Mouse (Mus musculus) liver, postnatal 0 days (tissue): ENCODE measurements around the gene Srarp. TPM values are rescaled to one million over a fixed set of nuclear protein-coding genes. Genes with fewer than 3 reads are reported as not detected.

Experiments
- ATAC-seq: fragments of 200-750 bp; cut with Nextera tagmentation; 2 replicates; pipeline ENCODE4 v1.8.0; 2017; ENCODE audit warnings: mild to moderate bottlenecking, moderate library complexity
- DNase-seq: peaks from one replicate; pipeline ENCODE4 v3.0.0-alpha.2; 2016
- H3K27ac ChIP-seq: fragments of 300-500 bp; sonication (generic); 2 replicates; pipeline ENCODE4 v1.5.1; 2014; ENCODE audit warnings: antibody characterized with exemption, moderate library complexity, mild to moderate bottlenecking, low read depth
- H3K27me3 ChIP-seq: fragments of 300-500 bp; sonication (generic); 2 replicates; pipeline ENCODE4 v1.6.1; 2014; ENCODE audit warnings: low read length, control low read depth, mixed read lengths; ENCODE audit not compliant: insufficient read depth
- H3K36me3 ChIP-seq: fragments of 300-500 bp; sonication (generic); replicated peaks from 2 replicates; pipeline ENCODE4 v1.6.1; 2014; ENCODE audit warnings: mild to moderate bottlenecking, control low read depth, low read length, moderate library complexity, mixed read lengths; ENCODE audit not compliant: insufficient read depth
- H3K4me1 ChIP-seq: fragments of 300-500 bp; sonication (generic); 2 replicates; pipeline ENCODE4 v1.6.1; 2014; ENCODE audit warnings: antibody characterized with exemption, mild to moderate bottlenecking, control low read depth; ENCODE audit not compliant: insufficient read depth
- H3K4me2 ChIP-seq: fragments of 300-500 bp; sonication (generic); 2 replicates; pipeline ENCODE4 v1.6.1; 2014; ENCODE audit warnings: low read depth, mild to moderate bottlenecking, low read length, moderate library complexity, mixed read lengths
- H3K4me3 ChIP-seq: fragments of 300-500 bp; sonication (generic); 2 replicates; pipeline ENCODE4 v1.5.1; 2014; ENCODE audit warnings: low read depth, low read length
- H3K9ac ChIP-seq: fragments of 300-500 bp; sonication (generic); replicated peaks from 2 replicates; pipeline ENCODE4 v1.6.1; 2014; ENCODE audit warnings: mild to moderate bottlenecking, moderate library complexity
- H3K9me3 ChIP-seq: fragments of 300-500 bp; sonication (generic); 2 replicates; pipeline ENCODE4 v1.6.1; 2016; ENCODE audit warnings: mild to moderate bottlenecking, control low read depth, low read length, mixed read lengths
- CTCF ChIP-seq: sonication (generic); IDR thresholded peaks from 2 replicates; pipeline ENCODE4 v1.5.1; 2016; ENCODE audit warnings: antibody characterized with exemption, low read depth
- EP300 ChIP-seq: IDR thresholded peaks from 2 replicates; pipeline ENCODE4 v1.6.1; 2016; ENCODE audit warnings: antibody characterized with exemption, low read depth, mild to moderate bottlenecking
- WGBS: fragments of 180-500 bp; shearing (Covaris S2); extraction: QIAGEN DNeasy Blood & Tissue Kit; methylation state at CpG from one replicate; pipeline ENCODE4 v1.1.7; 2014; ENCODE audit not compliant: insufficient replicate concordance; 5-methylcytosine and 5-hydroxymethylcytosine counted together
- polyA plus RNA-seq: library from polyadenylated mRNA; unstranded; fragments of >200 nt; fragmentation: Nextera tagmentation; extraction: Ambion mirVana; gene quantifications from 2 replicates; pipeline ENCODE4 v1.2.1, GENCODE M21; 2015

Srarp gene
- polyA plus RNA-seq, 1 experiment from 2014 or later: not detected

- Histone ChIP-seq H3K36me3 (no peaks in the 10 kb centered on the region), H3K4me1 (no peaks in the 10 kb centered on the region), H3K4me3 (no peak overlapping the region), H3K27ac (no peak overlapping the region), H3K9ac (no peak overlapping the region), H3K27me3 (no peaks in the 10 kb centered on the region), H3K9me3 (no peaks in the 10 kb centered on the region), H3K4me2 (no peak overlapping the region)
- ATAC-seq (no peak), DNase-seq (no peak)
- 18% methylated on average over 16 of the region's 16 CpGs for WGBS
- no peak for TF ChIP-seq CTCF
- no peak for TF ChIP-seq EP300
Measured at GRCm38 (mm10) chr4:141394751-141395150, 41.2 kb downstream of the Srarp start.

- no peak overlapping the region for H3K9ac ChIP-seq
- no peaks in the 10 kb centered on the region for H3K9me3 ChIP-seq
- H3K36me3 ChIP-seq: no peaks in the 10 kb centered on the region
- no peaks in the 10 kb centered on the region for H3K27me3 ChIP-seq
- no peak overlapping the region for H3K4me3 ChIP-seq
- WGBS: 77% methylated on average over 12 of the region's 12 CpGs
- no peak overlapping the region for H3K27ac ChIP-seq
- H3K4me2 ChIP-seq: no peak overlapping the region
- TF ChIP-seq CTCF (no peak), EP300 (no peak)
- no peak for DNase-seq
- no peak for ATAC-seq
- no peaks in the 10 kb centered on the region for H3K4me1 ChIP-seq
Measured at GRCm38 (mm10) chr4:141391293-141391692, 44.6 kb downstream of the Srarp start.

GRCm38 (mm10) chr4:141389366-141390150, 46.3 kb downstream of the Srarp start:
- ATAC-seq: no peak

GRCm38 (mm10) chr4:141387933-141388332, 48.0 kb downstream of the Srarp start:
- H3K4me1 ChIP-seq: no peaks in the 10 kb centered on the region
- H3K27ac ChIP-seq: no peak overlapping the region
- WGBS: 53% methylated on average over 5 of the region's 5 CpGs
- ATAC-seq (no peak), DNase-seq (no peak)
- no peak overlapping the region for H3K4me3 ChIP-seq
- no peak for TF ChIP-seq CTCF
- TF ChIP-seq EP300: no peak
- H3K36me3 ChIP-seq: no peaks in the 10 kb centered on the region
- H3K9me3 ChIP-seq: no peaks in the 10 kb centered on the region
- no peak overlapping the region for H3K4me2 ChIP-seq
- no peak overlapping the region for H3K9ac ChIP-seq
- H3K27me3 ChIP-seq: peaks cover 19% of the 10 kb centered on the region

More at GRCm38 (mm10) chr4:141389366-141390150, 46.3 kb downstream of the Srarp start:
- no peak for DNase-seq
- Histone ChIP-seq H3K9me3 (no peaks in the 10 kb centered on the region), H3K27ac (no peak overlapping the region), H3K4me2 (no peak overlapping the region), H3K36me3 (no peaks in the 10 kb centered on the region), H3K4me3 (no peak overlapping the region), H3K27me3 (peaks cover 3% of the 10 kb centered on the region), H3K9ac (no peak overlapping the region), H3K4me1 (no peaks in the 10 kb centered on the region)
- TF ChIP-seq EP300: no peak
- no peak for TF ChIP-seq CTCF
- WGBS: 71% methylated on average over 18 of the region's 18 CpGs

- WGBS: 19% methylated on average over 5 of the region's 5 CpGs
- Histone ChIP-seq H3K4me1 (no peaks in the 10 kb centered on the region), H3K9ac (no peak overlapping the region), H3K4me3 (no peak overlapping the region), H3K36me3 (no peaks in the 10 kb centered on the region), H3K4me2 (no peak overlapping the region), H3K9me3 (no peaks in the 10 kb centered on the region), H3K27me3 (peaks cover 26% of the 10 kb centered on the region), H3K27ac (no peak overlapping the region)
- ATAC-seq (peak; percentile 43; the same call in 1 of the 2 replicates), DNase-seq (peak; percentile 79)
- TF ChIP-seq CTCF (peak; percentile 81), EP300 (no peak)
Measured at GRCm38 (mm10) chr4:141387093-141387784, 48.7 kb downstream of the Srarp start.

GRCm38 (mm10) chr4:141386150-141386549, 49.8 kb downstream of the Srarp start:
- 75% methylated on average over 7 of the region's 7 CpGs for WGBS
- no peak for DNase-seq
- H3K27me3 ChIP-seq: peaks cover 37% of the 10 kb centered on the region
- H3K36me3 ChIP-seq: no peaks in the 10 kb centered on the region
- H3K4me2 ChIP-seq: no peak overlapping the region
- no peaks in the 10 kb centered on the region for H3K9me3 ChIP-seq
- no peak overlapping the region for H3K27ac ChIP-seq
- H3K9ac ChIP-seq: no peak overlapping the region
- H3K4me1 ChIP-seq: no peaks in the 10 kb centered on the region
- H3K4me3 ChIP-seq: no peak overlapping the region
- no peak for ATAC-seq
- TF ChIP-seq CTCF: 0 out of 2 replicates have a peak, but pooled peaks have one; percentile 1
- TF ChIP-seq EP300: no peak
